In genomic region chr5:21563936-21564335, GRCm38 (mm10) we compare ENCODE assay signal across 15 mouse cellular contexts. TPM values are rescaled to one million over a fixed set of nuclear protein-coding genes. Genes with fewer than 3 reads are reported as not detected.
DNase-seq lines count a peak whose midpoint lies in the region; ATAC-seq lines count a peak whose summit lies in the region.
"Had no signal": no experiment of that assay in that cellular context is flagged by ENCODE, and none has a peak within 500 bp of the region (broad histone marks: within the 10 kb centered on the region; RNA-seq: fewer than 3 reads in every experiment).

No protein-coding gene starts in this region.

- no peak overlapping the region for H3K4me2 ChIP-seq in intestine, embryonic 16.5 days (ENCODE audit: low read depth, low read length)
- H3K4me2 ChIP-seq: liver, embryonic 13.5 days had no signal

- no peaks in the 10 kb centered on the region for H3K9me3 ChIP-seq in intestine, embryonic 16.5 days (ENCODE audit: control insufficient read depth, low read length)
- H3K9me3 ChIP-seq: liver, embryonic 13.5 days; megakaryocyte, embryonic 14.5 days had no signal

- no peak overlapping the region for H3K27ac ChIP-seq in intestine, embryonic 16.5 days (ENCODE audit: low read length)
- H3K27ac ChIP-seq: liver, embryonic 13.5 days had no signal

- H3K27me3 ChIP-seq in intestine, embryonic 16.5 days (replicated peaks; ENCODE audit: control insufficient read depth, insufficient read depth, low read length): no peaks in the 10 kb centered on the region
- H3K27me3 ChIP-seq: liver, embryonic 13.5 days had no signal

- no peak for ATAC-seq in intestine, embryonic 16.5 days
- ATAC-seq: forebrain, embryonic 14.5 days had no signal

- H3K4me1 ChIP-seq in intestine, embryonic 16.5 days (ENCODE audit: control insufficient read depth, insufficient read depth, low read length): no peaks in the 10 kb centered on the region
- H3K4me1 ChIP-seq: liver, embryonic 13.5 days had no signal

- no peak overlapping the region for H3K9ac ChIP-seq in intestine, embryonic 16.5 days (ENCODE audit: low read depth, low read length)
- H3K9ac ChIP-seq: liver, embryonic 13.5 days had no signal

- no peaks in the 10 kb centered on the region for H3K36me3 ChIP-seq in intestine, embryonic 16.5 days (ENCODE audit: control insufficient read depth, insufficient read depth, low read length)
- H3K36me3 ChIP-seq: liver, embryonic 13.5 days had no signal

- WGBS in intestine, embryonic 16.5 days: 83% methylated on average over 2 of the region's 2 CpGs

- DNase-seq in heart, adult 18-20 months: peak; percentile 37 to 52
- no peak for DNase-seq in heart, postnatal 4 days
- peak; percentile 36 for DNase-seq in urinary bladder, postnatal 14 days (ENCODE audit: low spot score)
- DNase-seq in urinary bladder, adult 2 months (ENCODE audit: low spot score): no peak
- peak; percentile 47 for DNase-seq in lung, postnatal 10 days
- peak; percentile 36 for DNase-seq in skeletal muscle tissue, adult 2 months (ENCODE audit: low read depth, low spot score)
- DNase-seq in layer of hippocampus, adult 9-11 months: no peak
- DNase-seq: adrenal gland, postnatal 25 days; B cell, adult 2 months; cerebellum, postnatal 36 days; liver, embryonic 13.5 days; thymus, adult 18-20 months had no signal

- H3K4me3 ChIP-seq in intestine, embryonic 16.5 days (ENCODE audit: low read length): no peak overlapping the region
- H3K4me3 ChIP-seq: liver, embryonic 13.5 days; megakaryocyte, embryonic 14.5 days had no signal

RNA-seq across cellular contexts. Expression of gene Lrrc17, which starts 20.6 kb away (rescaled TPM):
- 1 to 10 TPM; 2.0 to 2.8 TPM for total RNA-seq in heart, adult 18-20 months (2021)
- total RNA-seq in heart, postnatal 4 days (2021): 10 to 100 TPM; 16.0 to 17.8 TPM
- polyA plus RNA-seq in urinary bladder, adult 2 months (2012; rRNA removed): 18.8 and 23.7 TPM in 2 replicates
- 34.1 and 38.0 TPM in 2 replicates for polyA plus RNA-seq in intestine, embryonic 16.5 days (2015; fragmentation: Nextera tagmentation; extraction: Ambion mirVana)

Comparison
In these comparisons a context has a peak if more than half of its experiments do, and no peak if none do; other contexts are left out.
1. DNase-seq: peak in heart, adult 18-20 months (2 of 2), urinary bladder, postnatal 14 days (single experiment), lung, postnatal 10 days (single experiment) and skeletal muscle tissue, adult 2 months (single experiment); none in heart, postnatal 4 days (single experiment), urinary bladder, adult 2 months (single experiment) and layer of hippocampus, adult 9-11 months (single experiment).
2. RNA of gene Lrrc17, which starts 20.6 kb away (total RNA-seq): 16.0 to 17.8 TPM in heart, postnatal 4 days; 2.0 to 2.8 TPM in heart, adult 18-20 months; every median in the first group is over 4 times any median in the second.